ENCODE assay signal across 17 mouse cellular contexts in genomic region chr6:10943545-10943944, GRCm38 (mm10).
"Had no signal": no experiment of that assay in that cellular context is flagged by ENCODE, and none has a peak within 500 bp of the region (broad histone marks: within the 10 kb centered on the region; RNA-seq: fewer than 3 reads in every experiment).

No protein-coding gene starts in this region.

- H3K9ac ChIP-seq: neural tube, embryonic 12.5 days; neural tube, embryonic 13.5 days; neural tube, embryonic 15.5 days; stomach, embryonic 15.5 days had no signal

- H3K4me1 ChIP-seq: neural tube, embryonic 12.5 days; neural tube, embryonic 13.5 days; neural tube, embryonic 15.5 days; stomach, embryonic 15.5 days had no signal

- H3K4me3 ChIP-seq: neural tube, embryonic 12.5 days; neural tube, embryonic 13.5 days; neural tube, embryonic 15.5 days; stomach, embryonic 15.5 days had no signal

- H3K9me3 ChIP-seq: neural tube, embryonic 12.5 days; neural tube, embryonic 13.5 days; neural tube, embryonic 15.5 days; stomach, embryonic 15.5 days had no signal

- H3K27me3 ChIP-seq: neural tube, embryonic 12.5 days; neural tube, embryonic 13.5 days; neural tube, embryonic 15.5 days; stomach, embryonic 15.5 days had no signal

- H3K36me3 ChIP-seq: neural tube, embryonic 12.5 days; neural tube, embryonic 13.5 days; neural tube, embryonic 15.5 days; stomach, embryonic 15.5 days had no signal

- H3K4me2 ChIP-seq: neural tube, embryonic 12.5 days; neural tube, embryonic 13.5 days; neural tube, embryonic 15.5 days; stomach, embryonic 15.5 days had no signal

- H3K27ac ChIP-seq: neural tube, embryonic 12.5 days; neural tube, embryonic 13.5 days; neural tube, embryonic 15.5 days; stomach, embryonic 15.5 days; stomach, postnatal 0 days had no signal

- DNase-seq: retina, postnatal 1 day; right cerebral cortex, adult 18-20 months; right cerebral cortex, postnatal 14 days; right cerebral cortex, postnatal 25 days; right cerebral cortex, postnatal 4 days; spleen, adult 18-20 months; thymus, adult 18-20 months; thymus, adult 2 months; thymus, postnatal 14 days; thymus, postnatal 25 days; thymus, postnatal 36 days; thymus, postnatal 4 days had no signal
